Mouse (Mus musculus): ENCODE measurements around the gene Gcn1l1. TPM values are rescaled to one million over a fixed set of nuclear protein-coding genes. Genes with fewer than 3 reads are reported as not detected.

The Gcn1l1 gene
- total and polyA plus RNA-seq, 2 experiments: 14.8 to 28.8 TPM

- Histone ChIP-seq H3K4me1 (ENCODE audit: control insufficient read depth, insufficient read depth, low read length) (no peaks in the 10 kb centered on the region), H3K4me3 (ENCODE audit: insufficient read depth, low read depth, low read length) (no peak overlapping the region), H3K36me3 (ENCODE audit: control insufficient read depth, insufficient read depth, low read length) (no peaks in the 10 kb centered on the region), H3K79me2 (ENCODE audit: control insufficient read depth, insufficient read depth, low read length) (no peaks in the 10 kb centered on the region), H3K9ac (ENCODE audit: low read depth, low read length) (no peak overlapping the region), H3K27ac (replicated peaks; ENCODE audit: insufficient read depth, low read depth, low read length) (no peak overlapping the region), H3K27me3 (ENCODE audit: control insufficient read depth, insufficient read depth, low read length) (no peaks in the 10 kb centered on the region)
- WGBS: 74% methylated on average over 7 of the region's 7 CpGs
- DNase-seq (ENCODE audit: extremely low read depth, low read depth, low spot score): no peak
- TF ChIP-seq CTCF (IDR thresholded peaks at IDR 0.05; ENCODE audit: low read depth, low read length) (no peak), POLR2A (IDR thresholded peaks at IDR 0.05; ENCODE audit: extremely low read depth, insufficient read depth, low read length) (no peak)
Measured at GRCm38 (mm10) chr5:115667894-115668293, 102.8 kb downstream of the Gcn1l1 start.

- TF ChIP-seq POLR2A (IDR thresholded peaks at IDR 0.05; ENCODE audit: extremely low read depth, insufficient read depth, low read length): no peak
- no peak for TF ChIP-seq CTCF (IDR thresholded peaks at IDR 0.05; ENCODE audit: low read depth, low read length)
- Histone ChIP-seq H3K36me3 (ENCODE audit: control insufficient read depth, insufficient read depth, low read length) (no peaks in the 10 kb centered on the region), H3K79me2 (ENCODE audit: control insufficient read depth, insufficient read depth, low read length) (no peaks in the 10 kb centered on the region), H3K4me3 (ENCODE audit: insufficient read depth, low read depth, low read length) (no peak overlapping the region), H3K9ac (ENCODE audit: low read depth, low read length) (no peak overlapping the region), H3K27me3 (ENCODE audit: control insufficient read depth, insufficient read depth, low read length) (no peaks in the 10 kb centered on the region), H3K4me1 (ENCODE audit: control insufficient read depth, insufficient read depth, low read length) (no peaks in the 10 kb centered on the region), H3K27ac (replicated peaks; ENCODE audit: insufficient read depth, low read depth, low read length) (no peak overlapping the region)
- no peak for DNase-seq (ENCODE audit: extremely low read depth, low read depth, low spot score)
- WGBS: 89% methylated on average over 12 of the region's 12 CpGs
Measured at GRCm38 (mm10) chr5:115668986-115669385, 103.9 kb downstream of the Gcn1l1 start.

GRCm38 (mm10) chr5:115669974-115670373 lies 104.9 kb downstream of the Gcn1l1 start:
- no peak overlapping the region for H3K4me3 ChIP-seq (ENCODE audit: insufficient read depth, low read depth, low read length)
- no peak for DNase-seq (ENCODE audit: extremely low read depth, low read depth, low spot score)
- H3K4me1 ChIP-seq (ENCODE audit: control insufficient read depth, insufficient read depth, low read length): no peaks in the 10 kb centered on the region
- H3K36me3 ChIP-seq (ENCODE audit: control insufficient read depth, insufficient read depth, low read length): no peaks in the 10 kb centered on the region
- H3K27me3 ChIP-seq (ENCODE audit: control insufficient read depth, insufficient read depth, low read length): no peaks in the 10 kb centered on the region
- no peaks in the 10 kb centered on the region for H3K79me2 ChIP-seq (ENCODE audit: control insufficient read depth, insufficient read depth, low read length)
- no peak overlapping the region for H3K9ac ChIP-seq (ENCODE audit: low read depth, low read length)
- WGBS: 89% methylated on average over 11 of the region's 11 CpGs
- H3K27ac ChIP-seq (replicated peaks; ENCODE audit: insufficient read depth, low read depth, low read length): no peak overlapping the region
- TF ChIP-seq CTCF (IDR thresholded peaks at IDR 0.05; ENCODE audit: low read depth, low read length) (no peak), POLR2A (IDR thresholded peaks at IDR 0.05; ENCODE audit: extremely low read depth, insufficient read depth, low read length) (no peak)

GRCm38 (mm10) chr5:115670406-115670805 lies 105.4 kb downstream of the Gcn1l1 start:
- TF ChIP-seq POLR2A (IDR thresholded peaks at IDR 0.05; ENCODE audit: extremely low read depth, insufficient read depth, low read length) (no peak), CTCF (IDR thresholded peaks at IDR 0.05; ENCODE audit: low read depth, low read length) (no peak)
- Histone ChIP-seq H3K9ac (ENCODE audit: low read depth, low read length) (no peak overlapping the region), H3K79me2 (ENCODE audit: control insufficient read depth, insufficient read depth, low read length) (no peaks in the 10 kb centered on the region), H3K27me3 (ENCODE audit: control insufficient read depth, insufficient read depth, low read length) (no peaks in the 10 kb centered on the region), H3K4me1 (ENCODE audit: control insufficient read depth, insufficient read depth, low read length) (no peaks in the 10 kb centered on the region), H3K27ac (replicated peaks; ENCODE audit: insufficient read depth, low read depth, low read length) (no peak overlapping the region), H3K36me3 (ENCODE audit: control insufficient read depth, insufficient read depth, low read length) (no peaks in the 10 kb centered on the region), H3K4me3 (ENCODE audit: insufficient read depth, low read depth, low read length) (no peak overlapping the region)
- no peak for DNase-seq (ENCODE audit: extremely low read depth, low read depth, low spot score)
- 72% methylated on average over 2 of the region's 2 CpGs for WGBS

GRCm38 (mm10) chr5:115671846-115672245 lies 106.8 kb downstream of the Gcn1l1 start:
- TF ChIP-seq CTCF (IDR thresholded peaks at IDR 0.05; ENCODE audit: low read depth, low read length) (no peak), POLR2A (IDR thresholded peaks at IDR 0.05; ENCODE audit: extremely low read depth, insufficient read depth, low read length) (no peak)
- no peak for DNase-seq (ENCODE audit: extremely low read depth, low read depth, low spot score)
- H3K79me2 ChIP-seq (ENCODE audit: control insufficient read depth, insufficient read depth, low read length): no peaks in the 10 kb centered on the region
- H3K27me3 ChIP-seq (ENCODE audit: control insufficient read depth, insufficient read depth, low read length): no peaks in the 10 kb centered on the region
- no peak overlapping the region for H3K9ac ChIP-seq (ENCODE audit: low read depth, low read length)
- 85% methylated on average over 8 of the region's 8 CpGs for WGBS
- no peak overlapping the region for H3K27ac ChIP-seq (replicated peaks; ENCODE audit: insufficient read depth, low read depth, low read length)
- no peaks in the 10 kb centered on the region for H3K36me3 ChIP-seq (ENCODE audit: control insufficient read depth, insufficient read depth, low read length)
- no peak overlapping the region for H3K4me3 ChIP-seq (ENCODE audit: insufficient read depth, low read depth, low read length)
- H3K4me1 ChIP-seq (ENCODE audit: control insufficient read depth, insufficient read depth, low read length): no peaks in the 10 kb centered on the region

Other genes with a start within 250 kb of the Gcn1l1 start
- gene Srsf9, start 238.1 kb upstream of the Gcn1l1 start, total RNA-seq (2014; rRNA removed): 17.0 and 21.7 TPM in 2 replicates
- 25.2 and 25.3 TPM in 2 replicates for gene Srsf9, start 238.1 kb upstream of the Gcn1l1 start, polyA plus RNA-seq (2012; rRNA removed)
- gene Gatc, start 224.1 kb upstream of the Gcn1l1 start, total RNA-seq (2014; rRNA removed): 6.3 and 8.6 TPM in 2 replicates
- 11.0 and 12.7 TPM in 2 replicates for gene Gatc, start 224.1 kb upstream of the Gcn1l1 start, polyA plus RNA-seq (2012; rRNA removed)
- gene Triap1, start 224.0 kb upstream of the Gcn1l1 start, total RNA-seq (2014; rRNA removed): 12.9 and 14.5 TPM in 2 replicates
- gene Triap1, start 224.0 kb upstream of the Gcn1l1 start, polyA plus RNA-seq (2012; rRNA removed): 11.4 and 11.8 TPM in 2 replicates
- 422 and 505 TPM in 2 replicates for gene Cox6a1, start 216.3 kb upstream of the Gcn1l1 start, total RNA-seq (2014; rRNA removed)
- gene Cox6a1, start 216.3 kb upstream of the Gcn1l1 start, polyA plus RNA-seq (2012; rRNA removed): 2,238 and 2,515 TPM in 2 replicates
- not detected in 2 replicates for gene Msi1, start 135.7 kb upstream of the Gcn1l1 start, total RNA-seq (2014; rRNA removed)
- 0.09 and 0.35 TPM in 2 replicates for gene Msi1, start 135.7 kb upstream of the Gcn1l1 start, polyA plus RNA-seq (2012; rRNA removed)
- gene Pla2g1b, start 99.0 kb upstream of the Gcn1l1 start, total RNA-seq (2014; rRNA removed): 0.40 and 2.7 TPM in 2 replicates
- gene Pla2g1b, start 99.0 kb upstream of the Gcn1l1 start, polyA plus RNA-seq (2012; rRNA removed): not detected in 2 replicates
- 11.5 and 15.0 TPM in 2 replicates for gene Sirt4, start 80.5 kb upstream of the Gcn1l1 start, total RNA-seq (2014; rRNA removed)
- 26.1 and 26.6 TPM in 2 replicates for gene Sirt4, start 80.5 kb upstream of the Gcn1l1 start, polyA plus RNA-seq (2012; rRNA removed)
- gene Pxn, start 58.6 kb upstream of the Gcn1l1 start, total RNA-seq (2014; rRNA removed): 10.5 and 15.2 TPM in 2 replicates
- gene Pxn, start 58.6 kb upstream of the Gcn1l1 start, polyA plus RNA-seq (2012; rRNA removed): 33.6 and 40.2 TPM in 2 replicates
- gene Rplp0, start 5.8 kb upstream of the Gcn1l1 start, total RNA-seq (2014; rRNA removed): 709 and 835 TPM in 2 replicates
- 607 and 623 TPM in 2 replicates for gene Rplp0, start 5.8 kb upstream of the Gcn1l1 start, polyA plus RNA-seq (2012; rRNA removed)
- 5.5 and 7.0 TPM in 2 replicates for gene Rab35, start 66.7 kb downstream of the Gcn1l1 start, total RNA-seq (2014; rRNA removed)
- gene Rab35, start 66.7 kb downstream of the Gcn1l1 start, polyA plus RNA-seq (2012; rRNA removed): 20.1 and 21.3 TPM in 2 replicates
- gene Bicdl1, start 166.4 kb downstream of the Gcn1l1 start, total RNA-seq (2014; rRNA removed): 1.1 and 1.5 TPM in 2 replicates
- gene Bicdl1, start 166.4 kb downstream of the Gcn1l1 start, polyA plus RNA-seq (2012; rRNA removed): 3.1 and 3.9 TPM in 2 replicates

Measured in liver, adult 2 months (tissue).